Mouse (Mus musculus) lung, postnatal 0 days (tissue): Measurements from ENCODE around the gene Krt39.
A peak's percentile ranks its signal among the peaks of the same experiment; 100 is the strongest.

Experiments
- CTCF ChIP-seq: IDR thresholded peaks from 2 replicates; pipeline ENCODE4 v1.5.1; 2016; ENCODE audit warnings: antibody characterized with exemption, mild to moderate bottlenecking
- EP300 ChIP-seq: IDR thresholded peaks from 2 replicates; pipeline ENCODE4 v1.6.1; 2016; ENCODE audit warnings: antibody characterized with exemption, mild to moderate bottlenecking, control low read depth

DNA sequence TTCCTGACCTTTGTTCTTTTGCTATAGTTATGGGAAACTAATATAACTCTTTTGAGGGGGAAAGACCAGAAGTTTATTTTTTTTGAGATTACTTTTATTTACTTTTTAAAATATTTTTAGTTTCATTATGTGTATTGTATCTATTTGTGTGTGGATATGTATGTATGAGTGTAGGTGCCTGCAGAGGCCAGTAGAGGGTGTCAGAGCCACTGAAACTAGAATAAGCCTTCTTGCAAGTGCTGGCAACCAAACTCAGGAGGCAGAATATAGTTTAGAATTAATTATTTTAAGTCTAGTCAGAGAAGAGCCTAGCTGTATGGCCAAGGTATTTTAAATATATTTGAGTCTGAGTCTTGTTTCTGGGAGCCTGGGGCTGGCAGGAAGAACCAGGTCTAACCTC is 26.8 kb upstream of the Krt39 start:
- TF ChIP-seq EP300 (no peak), CTCF (peak; percentile 21; the same call in 1 of the 2 replicates)
